Mouse (Mus musculus) Patski (cell line): Measurements from ENCODE around the gene Gm7138. TPM values are rescaled to one million over a fixed set of nuclear protein-coding genes. Genes with fewer than 3 reads are reported as not detected.
"Not testable (repeated sequence)": the region's sequence is repeated elsewhere in the genome, so short reads cannot be mapped to it uniquely, and the experiment has no call there.

Experiments
- ATAC-seq: fragments of 100-300 bp; one replicate; pipeline ENCODE4 v1.8.0; 2021
- CTCF ChIA-PET: fragments of 350-600 bp; sonication (Branson Sonifier 250); formaldehyde crosslinking; loops from one replicate; lab custom pipeline; 2022; ENCODE audit warnings: inconsistent platforms; lab: Charles Lee
- POLR2A ChIA-PET: fragments of 350-600 bp; sonication (Branson Sonifier 250); formaldehyde crosslinking; loops from one replicate; lab custom pipeline; 2022; ENCODE audit warnings: antibody characterized with exemption, inconsistent platforms; lab: Charles Lee
- DNase-seq: peaks from one replicate; pipeline ENCODE4 v3.0.0-alpha.2; 2011; ENCODE audit warnings: low read depth, low spot score
- H3K27me3 ChIP-seq: fragments of 371-371 bp; one replicate; pipeline ENCODE4 v1.5.1; 2021
- CTCF ChIP-seq: fragments of 100-300 bp; IDR thresholded peaks from one replicate; pipeline ENCODE4 v1.5.1; 2021
- in situ Hi-C: fragments of 300-500 bp; cut with MboI; formaldehyde crosslinking; loops from 3 replicates; pipeline ENCODE4 v1.11.1; 2018; ENCODE audit warnings: low pct_unique_long_range_greater_than_20kb, mixed read lengths
- polyA plus RNA-seq: library from polyadenylated mRNA; unstranded; gene quantifications from one replicate; pipeline ENCODE4 v1.2.3, GENCODE M21; 2021

Gene Gm7138
- not detected for polyA plus RNA-seq

DNA sequence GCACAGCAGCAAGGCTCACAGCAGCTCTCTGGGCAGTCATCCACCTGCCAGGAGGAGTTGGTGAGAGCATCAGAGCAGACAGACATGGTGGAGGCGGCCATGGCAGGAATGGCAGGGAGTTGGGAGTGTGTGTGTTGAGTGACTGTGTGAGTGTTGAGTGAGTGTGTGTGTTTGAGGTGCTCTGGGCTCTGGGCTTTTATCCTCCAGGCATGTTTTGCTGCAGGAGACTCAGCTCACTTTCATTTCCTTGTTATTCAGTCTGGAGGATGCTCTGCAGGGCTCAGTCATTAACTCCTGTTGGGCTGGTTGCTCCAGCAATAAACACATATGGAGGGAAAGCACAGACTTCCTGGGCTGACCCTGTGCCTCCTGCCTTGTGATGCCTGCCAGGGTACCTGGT, at the start of gene Gm7138:
TSS of gene Gm7138 (minus strand) at position 101 of the 400 bp plus-strand sequence.
- in situ Hi-C loops = not testable (repeated sequence)

DNA sequence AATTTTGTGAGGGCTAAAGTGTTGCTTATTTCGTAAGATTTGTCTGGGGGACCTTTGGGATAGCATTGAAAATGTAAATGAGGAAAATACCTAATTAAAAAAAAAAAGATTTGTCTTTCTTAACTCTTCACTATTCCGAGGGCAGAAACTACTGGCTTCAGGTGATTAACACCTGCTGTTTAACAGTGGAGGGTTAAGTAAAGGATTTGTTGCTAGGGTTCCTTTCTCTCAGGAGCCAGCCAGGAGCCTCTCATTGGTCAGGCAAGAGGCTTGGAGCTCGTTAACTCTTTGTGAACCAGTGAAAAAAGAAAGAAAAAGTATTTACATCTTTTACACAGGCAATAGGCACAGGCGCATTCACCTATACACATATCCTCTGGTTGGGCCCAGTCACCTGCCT, 42.5 kb upstream of the Gm7138 start:
- ChIA-PET CTCF (no interaction called here), POLR2A (no interaction called here)
- DNase-seq = no peak
- no peak for TF ChIP-seq CTCF
- H3K27me3 ChIP-seq = peaks cover 28% of the 10 kb centered on the region
- ATAC-seq = no peak
- in situ Hi-C loops = no loop called here

More for the DNA sequence above, at the start of gene Gm7138:
- ATAC-seq, CTCF ChIA-PET, H3K27me3 ChIP-seq, DNase-seq, POLR2A ChIA-PET: not testable (repeated sequence)

DNA sequence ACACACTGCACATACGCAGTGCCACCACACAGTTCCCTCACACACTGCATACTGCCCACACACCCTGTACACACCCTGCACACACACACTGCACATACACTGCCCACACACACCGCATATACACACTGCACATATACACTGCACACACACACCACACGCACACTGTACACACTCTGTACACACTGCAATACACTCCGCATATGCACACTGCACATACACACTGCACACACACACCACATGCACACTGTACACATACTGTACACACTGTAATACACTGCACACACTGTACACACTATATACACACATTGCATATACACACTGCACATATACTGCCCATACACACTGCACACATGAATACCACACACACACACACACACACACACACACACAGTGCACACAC, 41.8 kb upstream of the Gm7138 start:
- ChIA-PET POLR2A (no interaction called here), CTCF (no interaction called here)
- DNase-seq = no peak
- no peak for ATAC-seq
- H3K27me3 ChIP-seq = peaks cover 29% of the 10 kb centered on the region
- in situ Hi-C loops = no loop called here
- no peak for TF ChIP-seq CTCF

- DNase-seq (no peak), ATAC-seq (no peak)
- peak; percentile 68 for TF ChIP-seq CTCF
- ChIA-PET POLR2A (no interaction called here), CTCF (interaction anchor here (0.6 to 1.2 kb wide), 2 partner anchors 18 to 78 kb away, joined by 3 read pairs; no protein-coding TSS in a partner anchor)
- in situ Hi-C loops = no loop called here
- peaks cover 27% of the 10 kb centered on the region for H3K27me3 ChIP-seq
Measured at GRCm38 (mm10) chr10:77815514-77815913, 38.8 kb upstream of the Gm7138 start.

- in situ Hi-C loops = no loop called here
- ChIA-PET POLR2A (no interaction called here), CTCF (interaction anchor here (0.9 kb wide), 1 partner anchor 187 kb away, joined by 3 read pairs; no protein-coding TSS in a partner anchor)
- peaks cover 17% of the 10 kb centered on the region for H3K27me3 ChIP-seq
- no peak for TF ChIP-seq CTCF
- DNase-seq = no peak
- ATAC-seq = no peak
Measured at GRCm38 (mm10) chr10:77814382-77814781, 37.6 kb upstream of the Gm7138 start, which contains the start of gene Gm2696. TSS of gene Gm2696 (plus strand) at chr10:77814682.

GRCm38 (mm10) chr10:77811743-77812142, 35.0 kb upstream of the Gm7138 start, which contains the start of gene Gm9507:
TSS of gene Gm9507 (minus strand) at chr10:77811843.
- peaks cover 17% of the 10 kb centered on the region for H3K27me3 ChIP-seq
- in situ Hi-C loops = no loop called here
- no peak for TF ChIP-seq CTCF
- ATAC-seq = no peak
- ChIA-PET POLR2A (no interaction called here), CTCF (no interaction called here)
- DNase-seq = no peak

DNA sequence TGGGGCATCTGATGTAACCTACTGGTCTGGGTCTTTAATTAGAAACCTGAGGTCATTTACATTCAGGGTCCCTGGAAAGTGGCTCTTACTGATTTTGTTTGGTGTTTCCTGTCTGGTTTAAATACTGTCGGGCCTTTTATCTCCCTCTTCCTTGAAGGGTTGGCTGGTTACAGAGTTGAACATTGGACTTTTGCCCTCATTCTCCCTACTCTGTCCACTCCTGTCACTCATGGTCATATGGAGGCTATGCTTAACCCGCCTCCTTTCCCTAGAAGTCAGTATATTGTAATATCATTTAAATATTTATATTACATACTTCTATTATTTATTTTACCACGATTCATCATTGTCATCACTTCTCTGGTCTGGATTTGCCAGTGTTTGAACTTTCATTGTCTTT, 27.4 kb upstream of the Gm7138 start:
- peaks cover 18% of the 10 kb centered on the region for H3K27me3 ChIP-seq
- ChIA-PET POLR2A (no interaction called here), CTCF (no interaction called here)
- in situ Hi-C loops = no loop called here
- DNase-seq (no peak), ATAC-seq (no peak)
- TF ChIP-seq CTCF = no peak

DNA sequence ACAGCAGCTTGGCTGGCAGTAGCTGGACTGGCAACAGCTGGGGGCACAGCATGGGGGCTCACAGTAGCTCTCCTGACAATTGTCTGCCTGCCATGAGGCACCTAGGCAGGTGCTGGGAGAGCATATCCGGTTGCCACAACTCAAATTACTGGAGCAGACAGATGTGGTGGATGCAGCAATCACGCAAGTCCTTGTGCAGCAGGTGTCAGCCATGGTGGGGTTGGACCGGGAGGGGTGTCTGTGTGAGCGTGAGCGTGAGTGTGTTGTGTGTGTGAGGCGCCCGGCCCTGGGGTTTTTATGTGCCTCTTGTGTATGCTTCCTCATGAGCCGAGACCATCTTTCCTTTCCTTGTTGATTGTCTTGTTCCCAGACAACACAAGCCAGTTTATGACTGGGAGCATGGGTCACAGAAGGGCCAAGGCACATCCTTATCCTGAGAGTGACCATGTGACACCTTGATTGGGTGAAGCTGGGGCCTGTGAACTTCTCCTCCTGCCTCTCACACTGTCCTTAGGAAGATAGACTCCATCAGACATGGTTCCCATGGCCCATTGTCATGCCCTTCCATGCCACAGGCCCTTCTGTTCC, 22.3 kb upstream of the Gm7138 start, which contains the start of gene Gm19668:
TSS of gene Gm19668 (minus strand) at position 213 of the 588 bp plus-strand sequence.
- in situ Hi-C loops = no loop called here
- TF ChIP-seq CTCF = no peak
- peaks cover 25% of the 10 kb centered on the region for H3K27me3 ChIP-seq
- POLR2A ChIA-PET = no interaction called here
- CTCF ChIA-PET = no interaction called here
- ATAC-seq (no peak), DNase-seq (no peak)

GRCm38 (mm10) chr10:77798164-77798920, 21.6 kb upstream of the Gm7138 start:
- ATAC-seq, DNase-seq, in situ Hi-C loops, POLR2A ChIA-PET, CTCF ChIA-PET: not testable (repeated sequence)
- peaks cover 25% of the 10 kb centered on the region for H3K27me3 ChIP-seq

DNA sequence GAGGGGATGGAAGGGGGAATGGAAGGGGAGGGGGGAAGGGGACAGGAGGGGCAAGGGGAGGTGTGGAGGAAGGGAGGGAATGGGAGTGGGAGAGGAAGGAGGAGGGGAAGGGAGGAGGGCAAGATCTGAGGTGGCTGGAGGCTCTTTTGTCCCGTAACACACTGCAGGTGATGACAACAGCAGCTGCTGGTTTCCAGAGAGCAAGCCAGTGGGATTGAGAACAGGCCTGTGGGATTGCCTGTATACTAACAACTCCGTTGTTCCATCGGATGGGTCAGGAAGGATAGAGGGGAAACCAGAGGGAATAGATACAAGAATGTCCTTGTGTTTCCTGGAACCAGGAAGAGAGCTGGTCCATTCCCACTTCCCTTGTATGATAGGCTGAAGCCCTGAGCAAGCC, 20.9 kb upstream of the Gm7138 start:
- in situ Hi-C loops = no loop called here

GRCm38 (mm10) chr10:77794976-77795375, 18.2 kb upstream of the Gm7138 start, which contains the start of gene Gm9639:
TSS of gene Gm9639 (minus strand) at chr10:77795076.
- DNase-seq (no peak), ATAC-seq (no peak)
- TF ChIP-seq CTCF = no peak
- peaks cover 12% of the 10 kb centered on the region for H3K27me3 ChIP-seq
- in situ Hi-C loops = no loop called here
- ChIA-PET CTCF (no interaction called here), POLR2A (no interaction called here)

More for the DNA sequence above, 20.9 kb upstream of the Gm7138 start:
- peaks cover 25% of the 10 kb centered on the region for H3K27me3 ChIP-seq
- ATAC-seq (no peak), DNase-seq (no peak)
- POLR2A ChIA-PET = no interaction called here
- CTCF ChIA-PET = no interaction called here
- no peak for TF ChIP-seq CTCF
